Mouse (Mus musculus) G1E (cell line): Measurements from ENCODE around the gene Mef2d.

Experiments used
- CTCF ChIP-seq: IDR thresholded peaks from 2 replicates; pipeline ENCODE4 v1.5.1; 2012; ENCODE audit warnings: low read depth, low read length, inconsistent platforms, mixed read lengths
- GATA1 ChIP-seq: IDR thresholded peaks from 2 replicates; pipeline ENCODE4 v1.6.1; 2012; ENCODE audit warnings: borderline replicate concordance, low read length, inconsistent platforms, mixed read lengths
- GATA2 ChIP-seq: IDR thresholded peaks from 2 replicates; pipeline ENCODE4 v1.6.1; 2012; ENCODE audit warnings: low read depth, low read length, inconsistent platforms, borderline replicate concordance
- POLR2AphosphoS5 ChIP-seq: IDR thresholded peaks from 2 replicates; pipeline ENCODE4 v1.6.1; 2012; ENCODE audit warnings: low read depth, low read length, inconsistent platforms; ENCODE audit not compliant: insufficient replicate concordance
- TAL1 ChIP-seq: conservative IDR thresholded peaks from 2 replicates; pipeline ENCODE4 v1.6.1; 2012; ENCODE audit warnings: low read depth, low read length, inconsistent platforms, mixed read lengths

- TF ChIP-seq CTCF: no peak
- TF ChIP-seq GATA1: no peak
- TF ChIP-seq TAL1: no peak
- TF ChIP-seq POLR2AphosphoS5: no peak
- no peak for TF ChIP-seq GATA2
These were observed 63.7 kb downstream of the Mef2d start for GRCm38 (mm10) chr3:88205563-88206491.
